Mouse (Mus musculus) brain, adult 10 weeks (tissue): ENCODE measurements around the gene Rslcan18. TPM values are rescaled to one million over a fixed set of nuclear protein-coding genes. Genes with fewer than 3 reads are reported as not detected.

Experiments
- polyA plus RNA-seq: library from polyadenylated mRNA; stranded (reverse); fragments of 350-450 nt; fragmentation: Illumina TruSeq; extraction: RNeasy Lipid Tissue Mini Kit (QIAGEN cat#74804); gene quantifications from one replicate; pipeline ENCODE4 v1.2.3, GENCODE M21; 2015; ENCODE audit warnings: low read depth, low replicate concordance

The Rslcan18 gene
- not detected for polyA plus RNA-seq

DNA sequence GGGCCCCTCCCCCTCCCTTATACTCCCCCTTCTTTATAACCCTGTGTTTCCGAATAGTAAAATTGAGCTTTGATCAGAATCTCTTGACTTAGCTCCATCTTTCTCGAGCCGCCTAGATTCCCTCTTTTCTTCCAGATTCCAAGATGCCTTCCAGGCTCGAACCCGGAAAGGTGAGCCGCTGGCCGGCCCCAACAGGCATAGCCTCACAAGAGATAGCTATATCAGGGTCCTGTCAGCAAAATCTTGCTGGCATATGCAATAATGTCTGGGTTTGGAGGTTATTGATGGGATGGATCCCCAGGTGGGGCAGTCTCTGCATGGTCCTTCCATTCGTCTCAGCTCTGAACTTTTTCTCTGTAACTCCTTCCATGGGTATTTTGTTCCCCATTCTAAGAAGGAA lies at the start of gene Rslcan18:
Gene Rslcan18 (minus strand): TSS at position 101 of the 400 bp plus-strand sequence.

DNA sequence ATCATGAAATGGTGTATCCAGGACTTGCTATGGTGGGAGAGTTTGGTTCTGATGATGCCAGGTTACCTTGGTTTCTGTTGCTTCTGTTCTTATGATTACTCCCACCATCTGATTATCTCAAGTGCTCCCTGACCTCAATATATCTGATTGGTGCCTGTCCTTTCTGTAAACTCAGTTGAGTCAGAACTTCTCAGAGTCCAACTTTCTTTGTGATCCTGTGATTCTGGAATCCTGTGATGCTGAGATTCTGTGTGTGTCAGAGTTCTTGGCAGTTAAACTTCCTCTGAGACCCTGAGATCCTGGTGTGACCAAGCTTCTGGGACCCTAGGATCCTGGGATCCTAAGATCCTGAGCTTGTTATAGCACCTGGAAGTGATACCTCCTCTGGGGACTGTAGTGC lies 5.3 kb upstream of the Rslcan18 start, which contains the start of gene Zfp759:
Gene Zfp759 (plus strand): TSS at position 301 of the 400 bp plus-strand sequence.

GRCm38 (mm10) chr13:67108194-67108820 lies 7.8 kb downstream of the Rslcan18 start, which contains the start of gene Gm28557:
TSS of gene Gm28557 (minus strand) at chr13:67108604.

GRCm38 (mm10) chr13:67097876-67098275 lies 18.2 kb downstream of the Rslcan18 start, which contains the start of gene Zfp708:
TSS of gene Zfp708 (minus strand) at chr13:67097976.

GRCm38 (mm10) chr13:67060786-67061358 lies 55.2 kb downstream of the Rslcan18 start, which contains the start of gene Zfp712:
TSS of gene Zfp712 (minus strand) at chr13:67061170.

Other genes with a start within 250 kb of the Rslcan18 start
- gene Gm10767, start 211.3 kb downstream of the Rslcan18 start, polyA plus RNA-seq, result 3.9 TPM
- 5.4 TPM for gene Zfp712, start 55.1 kb downstream of the Rslcan18 start, polyA plus RNA-seq
- gene Zfp708, start 18.3 kb downstream of the Rslcan18 start, polyA plus RNA-seq, result 3.4 TPM
- 2.0 TPM for gene Gm28557, start 7.7 kb downstream of the Rslcan18 start, polyA plus RNA-seq
- 5.8 TPM for gene Zfp759, start 5.4 kb upstream of the Rslcan18 start, polyA plus RNA-seq
- 7.1 TPM for gene Rsl1, start 56.9 kb upstream of the Rslcan18 start, polyA plus RNA-seq
- gene Zfp455, start 78.2 kb upstream of the Rslcan18 start, polyA plus RNA-seq, result 2.7 TPM
- gene Zfp458, start 162.2 kb upstream of the Rslcan18 start, polyA plus RNA-seq, result 6.0 TPM
- 0.83 TPM for gene Zfp457, start 190.2 kb upstream of the Rslcan18 start, polyA plus RNA-seq
- gene Zfp595, start 216.3 kb upstream of the Rslcan18 start, polyA plus RNA-seq, result 2.9 TPM
- gene Gm28044, start 244.3 kb upstream of the Rslcan18 start, polyA plus RNA-seq, result not detected
- gene Zfp953, start 244.3 kb upstream of the Rslcan18 start, polyA plus RNA-seq, result 1.3 TPM